In the genomic region with DNA sequence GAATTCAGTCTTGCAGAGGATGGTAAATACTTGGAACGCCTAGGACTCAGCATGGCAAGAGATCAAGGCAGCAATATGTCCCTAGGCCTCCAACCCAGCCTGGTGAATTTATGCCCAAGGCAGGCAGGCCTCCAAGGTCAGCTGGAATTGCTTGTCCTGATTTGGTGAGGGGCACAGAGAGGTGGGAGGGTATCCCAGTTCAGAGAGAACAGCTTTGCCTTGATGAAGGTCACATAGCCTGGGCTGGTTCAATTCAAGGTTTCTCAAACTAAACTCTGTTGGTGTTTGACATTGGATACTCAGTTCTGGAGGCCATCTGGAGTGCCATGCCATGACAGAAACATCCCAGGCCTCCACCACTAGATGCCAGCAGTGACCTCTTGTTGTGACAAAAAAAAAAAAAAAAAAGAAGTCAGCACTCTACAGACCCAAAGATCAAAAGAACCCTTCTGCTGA, we compare ENCODE assay signal across 8 mouse cellular contexts. TPM values are rescaled to one million over a fixed set of nuclear protein-coding genes. Genes with fewer than 3 reads are reported as not detected.
DNase-seq lines count a peak whose midpoint lies in the region; ATAC-seq and TF ChIP-seq lines count a peak whose summit lies in the region.
"Had no signal": no experiment of that assay in that cellular context is flagged by ENCODE, and none has a peak within 500 bp of the region (broad histone marks: within the 10 kb centered on the region; RNA-seq: fewer than 3 reads in every experiment).

No protein-coding gene starts in this region.

- no peak overlapping the region for H3K27ac ChIP-seq in neural tube, embryonic 15.5 days (replicated peaks)
- no peak overlapping the region for H3K27ac ChIP-seq in embryonic facial prominence, embryonic 10.5 days (replicated peaks)
- no peak overlapping the region for H3K27ac ChIP-seq in lung, embryonic 14.5 days (ENCODE audit: low read depth)
- no peak overlapping the region for H3K27ac ChIP-seq in intestine, embryonic 16.5 days (ENCODE audit: low read length)
- H3K27ac ChIP-seq: limb, embryonic 15.5 days had no signal

- H3K9ac ChIP-seq in neural tube, embryonic 15.5 days (replicated peaks): no peak overlapping the region
- H3K9ac ChIP-seq in lung, embryonic 14.5 days: no peak overlapping the region
- no peak overlapping the region for H3K9ac ChIP-seq in intestine, embryonic 16.5 days (ENCODE audit: low read depth, low read length)
- H3K9ac ChIP-seq: limb, embryonic 15.5 days had no signal

- peak; percentile 59 for TF ChIP-seq CTCF in lung, embryonic 14.5 days (IDR thresholded peaks at IDR 0.05; ENCODE audit: low read depth)

- peak; percentile 21 for DNase-seq in neural tube, embryonic 10.5 days (ENCODE audit: extremely low spot score, low spot score)
- peak; percentile 78 for DNase-seq in adrenal gland, adult 8-10 months
- peak; percentile 24 for DNase-seq in embryonic facial prominence, embryonic 10.5 days (ENCODE audit: low spot score)
- DNase-seq in lung, embryonic 14.5 days: peak; percentile 48
- DNase-seq in layer of hippocampus, postnatal 10 days (ENCODE audit: low spot score in 2 of 2): no peak

- H3K4me3 ChIP-seq in neural tube, embryonic 15.5 days (replicated peaks): no peak overlapping the region
- H3K4me3 ChIP-seq in embryonic facial prominence, embryonic 10.5 days: no peak overlapping the region
- no peak overlapping the region for H3K4me3 ChIP-seq in lung, embryonic 14.5 days (ENCODE audit: low read depth, low read length)
- H3K4me3 ChIP-seq in intestine, embryonic 16.5 days (ENCODE audit: low read length): no peak overlapping the region
- H3K4me3 ChIP-seq: limb, embryonic 15.5 days had no signal

- no peaks in the 10 kb centered on the region for H3K36me3 ChIP-seq in neural tube, embryonic 15.5 days
- no peaks in the 10 kb centered on the region for H3K36me3 ChIP-seq in embryonic facial prominence, embryonic 10.5 days (replicated peaks)
- no peaks in the 10 kb centered on the region for H3K36me3 ChIP-seq in lung, embryonic 14.5 days (ENCODE audit: insufficient read depth)
- no peaks in the 10 kb centered on the region for H3K36me3 ChIP-seq in intestine, embryonic 16.5 days (ENCODE audit: control insufficient read depth, insufficient read depth, low read length)
- H3K36me3 ChIP-seq: limb, embryonic 15.5 days had no signal

- 50% methylated on average over 1 of the region's 1 CpGs for WGBS in neural tube, embryonic 15.5 days
- WGBS in embryonic facial prominence, embryonic 10.5 days: 46% methylated on average over 1 of the region's 1 CpGs
- WGBS in lung, embryonic 14.5 days: 33% methylated on average over 1 of the region's 1 CpGs
- WGBS in intestine, embryonic 16.5 days: 35% methylated on average over 1 of the region's 1 CpGs

- no peaks in the 10 kb centered on the region for H3K9me3 ChIP-seq in neural tube, embryonic 15.5 days (replicated peaks)
- H3K9me3 ChIP-seq in embryonic facial prominence, embryonic 10.5 days: no peaks in the 10 kb centered on the region
- H3K9me3 ChIP-seq in lung, embryonic 14.5 days (ENCODE audit: low read depth, low read length): no peaks in the 10 kb centered on the region
- no peaks in the 10 kb centered on the region for H3K9me3 ChIP-seq in intestine, embryonic 16.5 days (ENCODE audit: control insufficient read depth, low read length)
- H3K9me3 ChIP-seq: limb, embryonic 15.5 days had no signal

- no peaks in the 10 kb centered on the region for H3K4me1 ChIP-seq in neural tube, embryonic 15.5 days
- H3K4me1 ChIP-seq in embryonic facial prominence, embryonic 10.5 days: peaks cover 6% of the 10 kb centered on the region
- no peaks in the 10 kb centered on the region for H3K4me1 ChIP-seq in lung, embryonic 14.5 days (ENCODE audit: insufficient read depth)
- no peaks in the 10 kb centered on the region for H3K4me1 ChIP-seq in intestine, embryonic 16.5 days (ENCODE audit: control insufficient read depth, insufficient read depth, low read length)
- H3K4me1 ChIP-seq: limb, embryonic 15.5 days had no signal

- H3K4me2 ChIP-seq in neural tube, embryonic 15.5 days: no peak overlapping the region
- H3K4me2 ChIP-seq in lung, embryonic 14.5 days: no peak overlapping the region
- no peak overlapping the region for H3K4me2 ChIP-seq in intestine, embryonic 16.5 days (ENCODE audit: low read depth, low read length)
- H3K4me2 ChIP-seq: limb, embryonic 15.5 days had no signal

- no peak for ATAC-seq in neural tube, embryonic 15.5 days (ENCODE audit: low FRiP score)
- ATAC-seq in lung, embryonic 14.5 days (ENCODE audit: insufficient read depth): no peak
- ATAC-seq in intestine, embryonic 16.5 days: no peak

- no peaks in the 10 kb centered on the region for H3K27me3 ChIP-seq in neural tube, embryonic 15.5 days (replicated peaks)
- no peaks in the 10 kb centered on the region for H3K27me3 ChIP-seq in embryonic facial prominence, embryonic 10.5 days (replicated peaks; ENCODE audit: low read depth, poor library complexity, severe bottlenecking)
- no peaks in the 10 kb centered on the region for H3K27me3 ChIP-seq in lung, embryonic 14.5 days (ENCODE audit: insufficient read depth, low read length)
- H3K27me3 ChIP-seq in intestine, embryonic 16.5 days (replicated peaks; ENCODE audit: control insufficient read depth, insufficient read depth, low read length): no peaks in the 10 kb centered on the region
- H3K27me3 ChIP-seq: limb, embryonic 15.5 days had no signal

RNA-seq across cellular contexts. Expression of gene Kcnj15, which starts 48.3 kb away (rescaled TPM):
- 0.15 and 1.9 TPM in 2 replicates for polyA plus RNA-seq in neural tube, embryonic 15.5 days (2015; fragmentation: Nextera tagmentation; extraction: Ambion mirVana)
- 1 to 10 TPM in 1 of 4 experiments, under 1 TPM in 3; 0.78 to 2.1 (median 0.84) TPM for total RNA-seq in adrenal gland, adult 8-10 months (2022)
- 0.33 and 0.45 TPM in 2 replicates for polyA plus RNA-seq in embryonic facial prominence, embryonic 10.5 days (2016; fragmentation: Nextera tagmentation; extraction: Ambion mirVana)
- polyA plus RNA-seq in lung, embryonic 14.5 days (2014; fragmentation: Nextera tagmentation; extraction: Ambion mirVana): 1.5 and 1.6 TPM in 2 replicates
- 0.26 and 0.27 TPM in 2 replicates for polyA plus RNA-seq in intestine, embryonic 16.5 days (2015; fragmentation: Nextera tagmentation; extraction: Ambion mirVana)
- total RNA-seq in layer of hippocampus, postnatal 10 days (2021): under 1 TPM; 0.16 to 0.43 TPM

Comparison
In these comparisons a context has a peak if more than half of its experiments do, and no peak if none do; other contexts are left out.
1. DNase-seq: peak in neural tube, embryonic 10.5 days (single experiment), adrenal gland, adult 8-10 months (single experiment), embryonic facial prominence, embryonic 10.5 days (single experiment) and lung, embryonic 14.5 days (single experiment); none in layer of hippocampus, postnatal 10 days (0 of 2).